ENCODE assay signal across 28 mouse cellular contexts in genomic region chr1:162893014-162893413, GRCm38 (mm10). TPM values are rescaled to one million over a fixed set of nuclear protein-coding genes. Genes with fewer than 3 reads are reported as not detected.
A peak's percentile ranks its signal among the peaks of the same experiment; 100 is the strongest.
DNase-seq lines count a peak whose midpoint lies in the region; ATAC-seq and TF ChIP-seq lines count a peak whose summit lies in the region.
"Had no signal": no experiment of that assay in that cellular context is flagged by ENCODE, and none has a peak within 500 bp of the region (broad histone marks: within the 10 kb centered on the region; RNA-seq: fewer than 3 reads in every experiment).

No protein-coding gene starts in this region.

- no peak overlapping the region for H3K4me3 ChIP-seq in lung, postnatal 0 days (ENCODE audit: low read depth, low read length)
- H3K4me3 ChIP-seq: forebrain, embryonic 10.5 days; forebrain, embryonic 13.5 days; heart, embryonic 10.5 days; heart, embryonic 13.5 days; hindbrain, embryonic 12.5 days; hindbrain, embryonic 15.5 days had no signal

- no peaks in the 10 kb centered on the region for H3K36me3 ChIP-seq in lung, postnatal 0 days (ENCODE audit: insufficient read depth, low read length)
- H3K36me3 ChIP-seq: forebrain, embryonic 10.5 days; G1E; heart, embryonic 10.5 days; heart, embryonic 13.5 days; hindbrain, embryonic 12.5 days; hindbrain, embryonic 15.5 days had no signal

- WGBS in lung, postnatal 0 days: 78% methylated on average over 6 of the region's 6 CpGs

- DNase-seq in heart, adult 11 months: peak; percentile 96
- no peak for DNase-seq in heart, postnatal 14 days
- peak; percentile 29 to 69 for DNase-seq in heart, adult 9 months (ENCODE audit: low spot score in 2 of 2)
- no peak for DNase-seq in heart, postnatal 4 days
- DNase-seq in lung, postnatal 0 days (ENCODE audit: low spot score): no peak
- DNase-seq in lung, postnatal 36 days: no peak
- DNase-seq: adrenal gland, postnatal 10 days; adrenal gland, postnatal 36 days; B cell, adult 2 months; cerebellum, adult 18-20 months; cerebellum, adult 9-10 months; cerebellum, postnatal 14 days; gastrocnemius, postnatal 25 days had no signal

- no peak for TF ChIP-seq CTCF in lung, postnatal 0 days (IDR thresholded peaks at IDR 0.05)

- no peaks in the 10 kb centered on the region; the same call in 1 of the 2 replicates for H3K4me1 ChIP-seq in lung, postnatal 0 days (ENCODE audit: insufficient read depth, low read depth, low read length)
- H3K4me1 ChIP-seq: forebrain, embryonic 10.5 days; forebrain, embryonic 13.5 days; heart, embryonic 10.5 days; heart, embryonic 13.5 days; hindbrain, embryonic 12.5 days; hindbrain, embryonic 15.5 days had no signal

- H3K27ac ChIP-seq in lung, postnatal 0 days (ENCODE audit: low read length): 0 out of 2 replicates have a peak overlapping the region, but pooled peaks have one; percentile 68
- H3K27ac ChIP-seq: forebrain, embryonic 10.5 days; forebrain, embryonic 13.5 days; heart, embryonic 10.5 days; heart, embryonic 13.5 days; hindbrain, embryonic 12.5 days; hindbrain, embryonic 15.5 days had no signal

- H3K4me2 ChIP-seq in lung, postnatal 0 days (replicated peaks; ENCODE audit: low read depth, low read length): no peak overlapping the region
- H3K4me2 ChIP-seq: forebrain, embryonic 13.5 days; heart, embryonic 13.5 days; hindbrain, embryonic 12.5 days; hindbrain, embryonic 15.5 days had no signal

- intact Hi-C loops in heart, postnatal 14 days (cut with DNase I): no loop called here

- H3K9me3 ChIP-seq in lung, postnatal 0 days (ENCODE audit: low read length): no peaks in the 10 kb centered on the region
- H3K9me3 ChIP-seq: forebrain, embryonic 10.5 days; forebrain, embryonic 13.5 days; G1E; heart, embryonic 10.5 days; heart, embryonic 13.5 days; hindbrain, embryonic 12.5 days; hindbrain, embryonic 15.5 days had no signal

- TF ChIP-seq EP300 in lung, postnatal 0 days (IDR thresholded peaks at IDR 0.05): no peak

- H3K27me3 ChIP-seq in lung, postnatal 0 days (replicated peaks; ENCODE audit: insufficient read depth, low read length): no peaks in the 10 kb centered on the region
- H3K27me3 ChIP-seq: CH12.LX; forebrain, embryonic 13.5 days; heart, embryonic 13.5 days; hindbrain, embryonic 12.5 days; hindbrain, embryonic 15.5 days had no signal

- H3K9ac ChIP-seq in lung, postnatal 0 days (replicated peaks; ENCODE audit: low read depth): no peak overlapping the region
- H3K9ac ChIP-seq: forebrain, embryonic 13.5 days; heart, embryonic 13.5 days; hindbrain, embryonic 12.5 days; hindbrain, embryonic 15.5 days had no signal

- ATAC-seq in lung, postnatal 0 days: no peak
- ATAC-seq: forebrain, embryonic 13.5 days; forebrain, embryonic 16.5 days; intestine, postnatal 0 days; Patski had no signal

RNA-seq across cellular contexts. Expression of gene Fmo2, which starts 5.5 kb away (rescaled TPM):
- 10 to 100 TPM in 1 of 2 experiments, 1 to 10 TPM in 1; 8.7 to 22.0 TPM for total RNA-seq in heart, postnatal 14 days (2021)
- total RNA-seq in heart, postnatal 4 days (2021): 10 to 100 TPM in 1 of 2 experiments, 1 to 10 TPM in 1; 7.9 to 11.9 TPM
- 266 and 286 TPM in 2 replicates for polyA plus RNA-seq in lung, postnatal 0 days (2015; fragmentation: Nextera tagmentation; extraction: Ambion mirVana)
- total RNA-seq: CH12.LX; hematopoietic stem cell, adult 5-6 weeks had no signal
- polyA plus RNA-seq: embryonic facial prominence, embryonic 11.5 days; forebrain, embryonic 10.5 days; forebrain, embryonic 13.5 days; forebrain, embryonic 16.5 days; heart, embryonic 10.5 days; hindbrain, embryonic 12.5 days had no signal

RNA-seq across cellular contexts. Expression of gene Fmo1, which starts 26.6 kb away (rescaled TPM):
- 10 to 100 TPM; 32.4 to 46.2 TPM for total RNA-seq in heart, postnatal 14 days (2021)
- total RNA-seq in heart, postnatal 4 days (2021): 10 to 100 TPM; 18.7 to 20.9 TPM
- 86.4 and 103 TPM in 2 replicates for polyA plus RNA-seq in lung, postnatal 0 days (2015; fragmentation: Nextera tagmentation; extraction: Ambion mirVana)
- total RNA-seq: CH12.LX had no signal
- polyA plus RNA-seq: G1E had no signal

RNA-seq across cellular contexts. Expression of gene Fmo6, which starts 44.3 kb away (rescaled TPM):
- not detected for total RNA-seq in heart, postnatal 14 days (2021)
- total RNA-seq in heart, postnatal 4 days (2021): not detected
- polyA plus RNA-seq in lung, postnatal 0 days (2015; fragmentation: Nextera tagmentation; extraction: Ambion mirVana): 0.08 and 0.16 TPM in 2 replicates
- total RNA-seq: adrenal gland, adult 18-20 months; adrenal gland, postnatal 10 days; adrenal gland, postnatal 36 days; CH12.LX; gastrocnemius, adult 18-20 months; gastrocnemius, postnatal 25 days; hematopoietic stem cell, adult 5-6 weeks had no signal
- polyA plus RNA-seq: embryonic facial prominence, embryonic 11.5 days; forebrain, embryonic 10.5 days; forebrain, embryonic 13.5 days; forebrain, embryonic 16.5 days; G1E; heart, embryonic 10.5 days; heart, embryonic 13.5 days; hindbrain, embryonic 12.5 days; hindbrain, embryonic 15.5 days; intestine, postnatal 0 days; Patski had no signal

Comparison
In these comparisons a context has a peak if more than half of its experiments do, and no peak if none do; other contexts are left out.
1. DNase-seq: peak in heart, adult 11 months (single experiment) and heart, adult 9 months (2 of 2); none in heart, postnatal 14 days (0 of 2), heart, postnatal 4 days (single experiment), lung, postnatal 0 days (single experiment) and lung, postnatal 36 days (single experiment).